Mouse (Mus musculus) heart, adult 2 months (tissue): ENCODE data around the gene Lrrc4.

Source experiments
- CTCF ChIP-seq: fragments of 200-600 bp; IDR thresholded peaks from 2 replicates; pipeline ENCODE4 v1.8.1; 2022; ENCODE audit warnings: antibody characterized with exemption, mild to moderate bottlenecking, moderate library complexity
- EP300 ChIP-seq: fragments of 200-500 bp; IDR thresholded peaks from 2 replicates; pipeline ENCODE4 v1.6.1; 2011; ENCODE audit warnings: low read depth, low read length, control low read depth; ENCODE audit not compliant: insufficient read depth

GRCm38 (mm10) chr6:28754127-28754898 is 77.2 kb downstream of the Lrrc4 start:
- no peak for TF ChIP-seq EP300
- no peak for TF ChIP-seq CTCF
